In genomic region chr16:34151528-34152071, GRCm38 (mm10) we compare ENCODE assay signal across 13 mouse cellular contexts.
"Had no signal": no experiment of that assay in that cellular context is flagged by ENCODE, and none has a peak within 500 bp of the region (broad histone marks: within the 10 kb centered on the region; RNA-seq: fewer than 3 reads in every experiment).

No protein-coding gene starts in this region.

- H3K27me3 ChIP-seq: limb, embryonic 15.5 days; liver, embryonic 12.5 days; lung, embryonic 15.5 days; midbrain, embryonic 13.5 days; stomach, embryonic 15.5 days had no signal

- H3K27ac ChIP-seq: left cerebral cortex, adult 2 months; limb, embryonic 15.5 days; liver, embryonic 12.5 days; lung, embryonic 15.5 days; midbrain, embryonic 13.5 days; stomach, embryonic 15.5 days had no signal

- H3K9ac ChIP-seq: limb, embryonic 15.5 days; liver, embryonic 12.5 days; lung, embryonic 15.5 days; midbrain, embryonic 13.5 days; stomach, embryonic 15.5 days had no signal

- H3K4me3 ChIP-seq: left cerebral cortex, adult 2 months; limb, embryonic 15.5 days; liver, embryonic 12.5 days; lung, embryonic 15.5 days; midbrain, embryonic 13.5 days; stomach, embryonic 15.5 days had no signal

- ATAC-seq: liver, embryonic 12.5 days; midbrain, embryonic 13.5 days had no signal

- H3K9me3 ChIP-seq: limb, embryonic 15.5 days; liver, embryonic 12.5 days; lung, embryonic 15.5 days; midbrain, embryonic 13.5 days; stomach, embryonic 15.5 days had no signal

- H3K4me2 ChIP-seq: limb, embryonic 15.5 days; liver, embryonic 12.5 days; lung, embryonic 15.5 days; midbrain, embryonic 13.5 days; stomach, embryonic 15.5 days had no signal

- H3K36me3 ChIP-seq: limb, embryonic 15.5 days; liver, embryonic 12.5 days; lung, embryonic 15.5 days; stomach, embryonic 15.5 days had no signal

- DNase-seq: kidney, adult 18-20 months; kidney, postnatal 10 days; kidney, postnatal 4 days; lung, postnatal 14 days; right cerebral cortex, postnatal 14 days; thymus, adult 2 months; thymus, postnatal 25 days had no signal

- H3K4me1 ChIP-seq: limb, embryonic 15.5 days; liver, embryonic 12.5 days; lung, embryonic 15.5 days; midbrain, embryonic 13.5 days; stomach, embryonic 15.5 days had no signal
